Mouse (Mus musculus) brain, embryonic 14.5 days (tissue): ENCODE results near the gene Hibadh.

Experiments
- CTCF ChIP-seq: fragments of 200-500 bp; IDR thresholded peaks from 2 replicates; pipeline ENCODE4 v1.5.1; 2012; ENCODE audit warnings: inconsistent platforms, mild to moderate bottlenecking, moderate library complexity, borderline replicate concordance; ENCODE audit not compliant: insufficient read depth, insufficient read length; ENCODE audit errors: extremely low read depth
- POLR2A ChIP-seq: fragments of 200-500 bp; IDR thresholded peaks from 2 replicates; pipeline ENCODE4 v1.6.1; 2012; ENCODE audit warnings: mild to moderate bottlenecking, inconsistent platforms, borderline replicate concordance; ENCODE audit not compliant: poor library complexity, insufficient read depth, insufficient read length, severe bottlenecking; ENCODE audit errors: extremely low read depth

- no peak for TF ChIP-seq CTCF
- no peak for TF ChIP-seq POLR2A
Measured at GRCm38 (mm10) chr6:52539911-52540310, 100.3 kb downstream of the Hibadh start.
